Mouse (Mus musculus): ENCODE measurements around the gene Ddx56.
A peak's percentile ranks its signal among the peaks of the same experiment; 100 is the strongest.

DNA sequence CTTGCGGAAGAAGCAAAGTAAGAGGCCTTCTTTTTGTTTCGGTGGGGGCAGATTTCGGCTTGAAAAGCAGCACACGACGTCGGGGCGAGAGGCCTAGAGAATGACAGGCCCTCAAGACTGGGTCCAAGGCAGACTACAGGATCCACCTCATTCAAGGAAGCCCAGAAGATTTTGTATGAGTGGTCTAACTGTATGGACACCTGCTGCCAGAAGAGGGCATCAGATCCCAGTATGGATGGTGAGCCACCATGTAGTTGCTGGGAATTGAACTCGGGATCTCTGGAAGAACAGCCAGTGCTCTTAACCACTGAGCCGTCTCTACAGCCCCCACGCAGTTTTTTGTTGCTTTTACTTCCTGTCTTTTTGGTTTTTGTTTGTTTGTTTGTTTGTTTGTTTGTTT lies 45.4 kb downstream of the Ddx56 start:
- TF ChIP-seq CTCF (IDR thresholded peaks at IDR 0.05; ENCODE audit: low read depth) (peak; percentile 12; the same call in 1 of the 2 replicates), EP300 (IDR thresholded peaks at IDR 0.05; ENCODE audit: low read depth) (no peak)
